Mouse (Mus musculus) limb, embryonic 14.5 days (tissue): Measurements from ENCODE around the gene Gyg. TPM values are rescaled to one million over a fixed set of nuclear protein-coding genes. Genes with fewer than 3 reads are reported as not detected.

ENCODE experiments used
- ATAC-seq: fragments of 200-750 bp; cut with Nextera tagmentation; 2 replicates; pipeline ENCODE4 v1.8.0; 2017; ENCODE audit warnings: low read depth, moderate number of reproducible peaks, moderate TSS enrichment; ENCODE audit not compliant: low FRiP score
- DNase-seq: peaks from one replicate; pipeline ENCODE4 v3.0.0-alpha.2; 2015; ENCODE audit warnings: low spot score
- H3K27ac ChIP-seq: fragments of 300-500 bp; sonication (generic); replicated peaks from 2 replicates; pipeline ENCODE4 v1.5.1; 2014; ENCODE audit warnings: low read depth, mild to moderate bottlenecking, low read length, moderate library complexity, mixed read lengths
- H3K27me3 ChIP-seq: fragments of 300-500 bp; sonication (generic); 2 replicates; pipeline ENCODE4 v1.6.1; 2014; ENCODE audit warnings: low read length, mixed read lengths; ENCODE audit not compliant: control insufficient read depth, insufficient read depth
- H3K36me3 ChIP-seq: fragments of 300-500 bp; sonication (generic); 2 replicates; pipeline ENCODE4 v1.6.1; 2014; ENCODE audit warnings: mild to moderate bottlenecking, low read length, moderate library complexity, mixed read lengths; ENCODE audit not compliant: control insufficient read depth, insufficient read depth
- H3K4me1 ChIP-seq: fragments of 300-500 bp; sonication (generic); 2 replicates; pipeline ENCODE4 v1.6.1; 2014; ENCODE audit warnings: antibody characterized with exemption, low read length, mixed read lengths; ENCODE audit not compliant: control insufficient read depth, insufficient read depth
- H3K4me2 ChIP-seq: fragments of 300-500 bp; sonication (generic); replicated peaks from 2 replicates; pipeline ENCODE4 v1.6.1; 2014; ENCODE audit warnings: low read depth, mild to moderate bottlenecking, low read length, moderate library complexity; ENCODE audit not compliant: severe bottlenecking
- H3K4me3 ChIP-seq: fragments of 300-500 bp; sonication (generic); replicated peaks from 2 replicates; pipeline ENCODE4 v1.5.1; 2014; ENCODE audit warnings: low read length
- H3K9ac ChIP-seq: fragments of 300-500 bp; sonication (generic); 2 replicates; pipeline ENCODE4 v1.6.1; 2014; ENCODE audit warnings: mild to moderate bottlenecking, low read depth, low read length, moderate library complexity; ENCODE audit not compliant: severe bottlenecking
- H3K9me3 ChIP-seq: fragments of 300-500 bp; sonication (generic); 2 replicates; pipeline ENCODE4 v1.6.1; 2016; ENCODE audit warnings: low read length; ENCODE audit not compliant: control insufficient read depth
- POLR2A ChIP-seq: fragments of 200-500 bp; IDR thresholded peaks from 2 replicates; pipeline ENCODE4 v1.8.0; 2012; ENCODE audit warnings: inconsistent platforms, mild to moderate bottlenecking, moderate library complexity, borderline replicate concordance; ENCODE audit not compliant: insufficient read depth, insufficient read length; ENCODE audit errors: extremely low read depth
- WGBS: fragments of 180-500 bp; shearing (Covaris S2); extraction: QIAGEN DNeasy Blood & Tissue Kit; methylation state at CpG from one replicate; pipeline ENCODE4 v1.1.7; 2014; 5-methylcytosine and 5-hydroxymethylcytosine counted together
- polyA plus RNA-seq, 2 experiments: library from polyadenylated mRNA; depleted of rRNA in 1 of 2; stranded (reverse) in 1 of 2; unstranded in 1 of 2; fragments of >200 nt; fragmentation: Nextera tagmentation in 1 of 2; extraction: Ambion mirVana in 1 of 2; gene quantifications; 2 replicates each; pipeline versions ENCODE4 v1.2.1 to v1.2.3; 2012 to 2014

The Gyg gene
- polyA plus RNA-seq, 2 experiments: 27.8 to 48.9 TPM

GRCm38 (mm10) chr3:20104318-20104717 lies 50.8 kb downstream of the Gyg start:
- Histone ChIP-seq H3K4me1 (no peaks in the 10 kb centered on the region), H3K36me3 (peaks cover 12% of the 10 kb centered on the region; the same call in 1 of the 2 replicates), H3K27me3 (no peaks in the 10 kb centered on the region), H3K9ac (no peak overlapping the region), H3K9me3 (no peaks in the 10 kb centered on the region), H3K4me3 (no peak overlapping the region), H3K27ac (no peak overlapping the region), H3K4me2 (no peak overlapping the region)
- no peak for ATAC-seq
- TF ChIP-seq POLR2A: no peak
- WGBS: 90% methylated on average over 8 of the region's 8 CpGs
- no peak for DNase-seq

- Histone ChIP-seq H3K4me2 (no peak overlapping the region), H3K9ac (no peak overlapping the region), H3K27ac (no peak overlapping the region), H3K36me3 (peaks cover 10% of the 10 kb centered on the region; the same call in 1 of the 2 replicates), H3K9me3 (no peaks in the 10 kb centered on the region), H3K4me3 (no peak overlapping the region), H3K4me1 (no peaks in the 10 kb centered on the region), H3K27me3 (no peaks in the 10 kb centered on the region)
- TF ChIP-seq POLR2A: no peak
- DNase-seq (no peak), ATAC-seq (no peak)
- WGBS: 68% methylated on average over 3 of the region's 3 CpGs
Observed at GRCm38 (mm10) chr3:20103830-20104229, 51.3 kb downstream of the Gyg start.

- Histone ChIP-seq H3K4me2 (no peak overlapping the region), H3K36me3 (peaks cover 32% of the 10 kb centered on the region), H3K4me1 (no peaks in the 10 kb centered on the region), H3K9ac (no peak overlapping the region), H3K9me3 (no peaks in the 10 kb centered on the region), H3K27me3 (no peaks in the 10 kb centered on the region), H3K4me3 (no peak overlapping the region), H3K27ac (no peak overlapping the region)
- TF ChIP-seq POLR2A: no peak
- WGBS: 66% methylated on average over 3 of the region's 3 CpGs
- no peak for DNase-seq
- ATAC-seq: no peak
Observed at GRCm38 (mm10) chr3:20082161-20082560, 73.0 kb downstream of the Gyg start.

- H3K27me3 ChIP-seq: no peaks in the 10 kb centered on the region
- ATAC-seq (no peak), DNase-seq (no peak)
- no peak for TF ChIP-seq POLR2A
- no peak overlapping the region for H3K4me2 ChIP-seq
- no peak overlapping the region for H3K27ac ChIP-seq
- H3K4me3 ChIP-seq: no peak overlapping the region
- no peaks in the 10 kb centered on the region for H3K9me3 ChIP-seq
- 80% methylated on average over 11 of the region's 11 CpGs for WGBS
- H3K9ac ChIP-seq: no peak overlapping the region
- H3K36me3 ChIP-seq: peaks cover 28% of the 10 kb centered on the region
- no peaks in the 10 kb centered on the region for H3K4me1 ChIP-seq
Observed at GRCm38 (mm10) chr3:20076145-20077053, 78.7 kb downstream of the Gyg start.

Other genes with a start within 250 kb of the Gyg start
- 0.96 and 1.3 TPM in 2 replicates for gene Cp, start 198.3 kb downstream of the Gyg start, polyA plus RNA-seq (2012; rRNA removed)
- gene Cp, start 198.3 kb downstream of the Gyg start, polyA plus RNA-seq (2014; fragmentation: Nextera tagmentation; extraction: Ambion mirVana): 0.95 and 1.3 TPM in 2 replicates
- gene Hps3, start 120.0 kb downstream of the Gyg start, polyA plus RNA-seq (2012; rRNA removed): 11.2 and 13.1 TPM in 2 replicates
- gene Hps3, start 120.0 kb downstream of the Gyg start, polyA plus RNA-seq (2014; fragmentation: Nextera tagmentation; extraction: Ambion mirVana): 8.3 and 11.1 TPM in 2 replicates
- 12.9 and 13.0 TPM in 2 replicates for gene Hltf, start 97.5 kb downstream of the Gyg start, polyA plus RNA-seq (2012; rRNA removed)
- gene Hltf, start 97.5 kb downstream of the Gyg start, polyA plus RNA-seq (2014; fragmentation: Nextera tagmentation; extraction: Ambion mirVana): 18.5 and 19.0 TPM in 2 replicates
- 69.3 and 82.2 TPM in 2 replicates for gene Cpa3, start 86.9 kb upstream of the Gyg start, polyA plus RNA-seq (2012; rRNA removed)
- 126 and 177 TPM in 2 replicates for gene Cpa3, start 86.9 kb upstream of the Gyg start, polyA plus RNA-seq (2014; fragmentation: Nextera tagmentation; extraction: Ambion mirVana)
- gene Cpb1, start 120.4 kb upstream of the Gyg start, polyA plus RNA-seq (2012; rRNA removed): 0.08 and 0.16 TPM in 2 replicates
- gene Cpb1, start 120.4 kb upstream of the Gyg start, polyA plus RNA-seq (2014; fragmentation: Nextera tagmentation; extraction: Ambion mirVana): 0.22 and 0.28 TPM in 2 replicates
- gene Agtr1b, start 211.9 kb upstream of the Gyg start, polyA plus RNA-seq (2012; rRNA removed): 0.14 and 0.19 TPM in 2 replicates
- 0.15 and 0.17 TPM in 2 replicates for gene Agtr1b, start 211.9 kb upstream of the Gyg start, polyA plus RNA-seq (2014; fragmentation: Nextera tagmentation; extraction: Ambion mirVana)